Mouse (Mus musculus) cerebellum, adult 2 months (tissue): ENCODE measurements around the gene Pipox. TPM values are rescaled to one million over a fixed set of nuclear protein-coding genes. Genes with fewer than 3 reads are reported as not detected.

ENCODE experiments used
- DNase-seq, 2 experiments: peaks; one replicate each; pipeline ENCODE4 v3.0.0; 2021
- H3K27ac ChIP-seq: fragments of 200-500 bp; 2 replicates; pipeline ENCODE4 v1.5.1; 2012; ENCODE audit warnings: low read length, control low read depth, inconsistent platforms; ENCODE audit not compliant: insufficient read depth
- H3K27me3 ChIP-seq: fragments of 200-500 bp; 2 replicates; pipeline ENCODE4 v1.6.1; 2012; ENCODE audit warnings: inconsistent platforms, mild to moderate bottlenecking, low read length, moderate library complexity; ENCODE audit not compliant: control insufficient read depth, insufficient read depth
- H3K4me1 ChIP-seq: fragments of 200-500 bp; 2 replicates; pipeline ENCODE4 v1.6.1; 2011; ENCODE audit warnings: low read length; ENCODE audit not compliant: control insufficient read depth, insufficient read depth
- H3K4me3 ChIP-seq: fragments of 200-500 bp; replicated peaks from 2 replicates; pipeline ENCODE3; 2011; ENCODE audit warnings: mild to moderate bottlenecking, low read depth, low read length, control low read depth; ENCODE audit not compliant: insufficient read depth
- CTCF ChIP-seq: fragments of 200-500 bp; IDR thresholded peaks from 2 replicates; pipeline ENCODE4 v1.5.1; 2011; ENCODE audit warnings: low read depth, mild to moderate bottlenecking, control low read depth, low read length, moderate library complexity, borderline replicate concordance; ENCODE audit not compliant: insufficient read depth
- POLR2A ChIP-seq: fragments of 200-500 bp; IDR thresholded peaks from 2 replicates; pipeline ENCODE4 v1.6.1; 2011; ENCODE audit warnings: low read length, control low read depth, borderline replicate concordance; ENCODE audit not compliant: insufficient read depth
- WGBS: fragments of 180-500 bp; shearing (Covaris S2); methylation state at CpG from one replicate; pipeline ENCODE4 v1.1.7; 2018; 5-methylcytosine and 5-hydroxymethylcytosine counted together
- polyA plus RNA-seq: library from polyadenylated mRNA; depleted of rRNA; stranded (reverse); fragments of >200 nt; gene quantifications from 2 replicates; pipeline ENCODE4 v1.2.3, GENCODE M21; 2012

Pipox gene
- polyA plus RNA-seq, 1 experiment, result 9.0 TPM

DNA sequence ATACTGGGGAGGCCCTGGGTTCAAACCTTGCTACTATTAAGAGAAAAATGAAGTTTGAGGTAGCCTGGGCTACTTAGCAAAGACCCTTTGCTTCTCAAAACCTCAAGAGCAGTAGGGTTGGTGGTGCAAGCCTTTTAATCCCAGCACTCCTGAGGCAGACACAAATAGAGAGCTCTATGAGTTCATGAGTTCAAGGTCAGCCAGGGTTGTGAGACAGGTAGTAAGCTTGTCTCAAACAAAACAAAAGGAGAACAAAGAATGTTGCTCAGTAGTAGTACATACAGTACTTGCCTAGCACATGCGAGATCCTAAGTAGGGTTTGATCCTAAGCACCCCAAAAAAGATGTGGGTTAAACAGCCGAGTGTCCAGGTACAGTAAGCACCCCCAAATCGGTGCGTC is 22.8 kb upstream of the Pipox start:
- WGBS, result 40% methylated on average over 4 of the region's 4 CpGs
- no peak for DNase-seq
- Histone ChIP-seq H3K27ac (no peak overlapping the region), H3K4me3 (no peak overlapping the region), H3K27me3 (no peaks in the 10 kb centered on the region), H3K4me1 (peaks cover 3% of the 10 kb centered on the region; the same call in 1 of the 2 replicates)
- TF ChIP-seq POLR2A, result no peak
- TF ChIP-seq CTCF, result no peak

DNA sequence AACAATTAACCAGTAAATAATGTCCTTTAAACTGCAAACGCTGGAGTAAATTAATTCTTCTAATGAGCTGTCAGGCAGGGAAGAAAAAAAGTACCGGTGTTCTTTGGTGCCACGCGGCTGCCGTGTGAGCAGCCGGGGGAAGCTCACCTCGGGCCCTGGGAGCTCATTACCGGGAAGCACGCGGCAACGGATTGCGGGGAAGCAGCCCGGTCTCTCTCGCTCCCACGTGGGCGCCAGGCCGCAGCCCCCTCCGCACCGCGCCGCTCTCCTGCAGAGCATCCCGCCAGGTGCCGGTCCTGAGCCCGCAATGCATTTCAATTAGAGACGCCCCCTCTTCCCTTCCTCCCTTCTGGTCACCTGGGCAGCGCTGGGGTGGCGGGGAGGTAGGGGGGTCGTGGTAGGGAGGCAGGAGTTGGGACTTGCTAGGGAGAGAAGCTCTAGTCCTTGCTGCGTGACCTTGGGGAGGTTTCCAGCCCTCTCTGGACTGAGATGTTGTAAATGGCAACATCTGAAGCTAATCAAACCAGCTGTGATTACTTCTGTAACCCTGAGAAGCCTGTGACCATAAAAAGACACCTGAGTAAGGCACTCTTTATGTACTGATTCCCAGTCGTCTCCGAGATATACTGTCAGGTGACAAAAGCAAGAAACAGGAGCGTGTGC is 20.8 kb upstream of the Pipox start:
- Histone ChIP-seq H3K27me3 (no peaks in the 10 kb centered on the region), H3K4me1 (peaks cover 3% of the 10 kb centered on the region; the same call in 1 of the 2 replicates), H3K27ac (no peak overlapping the region), H3K4me3 (no peak overlapping the region)
- DNase-seq, result no peak
- 53% methylated on average over 32 of the region's 32 CpGs for WGBS
- no peak for TF ChIP-seq CTCF
- no peak for TF ChIP-seq POLR2A

DNA sequence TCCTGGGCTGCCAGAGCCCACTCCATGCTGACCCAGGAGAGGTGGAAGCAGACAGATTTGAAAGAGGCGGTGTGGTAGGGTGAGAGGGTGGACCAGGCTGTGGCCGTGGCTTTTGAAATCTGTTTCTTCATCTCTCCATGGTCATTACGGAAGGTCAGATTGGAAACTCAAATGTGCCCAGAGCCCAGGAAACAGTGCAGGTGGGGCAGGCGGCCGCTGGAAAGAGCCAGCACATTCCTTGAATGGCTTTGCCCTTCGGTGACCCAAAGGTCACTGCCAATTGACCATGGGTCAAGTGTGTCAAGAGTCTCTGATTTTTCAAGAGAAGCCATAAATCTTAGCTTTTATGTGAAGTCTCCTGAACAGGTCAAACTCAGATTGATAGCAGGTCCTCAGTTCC is 19.6 kb upstream of the Pipox start:
- no peak overlapping the region for H3K27ac ChIP-seq
- TF ChIP-seq POLR2A (no peak), CTCF (no peak)
- H3K27me3 ChIP-seq, result no peaks in the 10 kb centered on the region
- no peak overlapping the region for H3K4me3 ChIP-seq
- 90% methylated on average over 6 of the region's 6 CpGs for WGBS
- peaks cover 3% of the 10 kb centered on the region for H3K4me1 ChIP-seq
- no peak for DNase-seq

DNA sequence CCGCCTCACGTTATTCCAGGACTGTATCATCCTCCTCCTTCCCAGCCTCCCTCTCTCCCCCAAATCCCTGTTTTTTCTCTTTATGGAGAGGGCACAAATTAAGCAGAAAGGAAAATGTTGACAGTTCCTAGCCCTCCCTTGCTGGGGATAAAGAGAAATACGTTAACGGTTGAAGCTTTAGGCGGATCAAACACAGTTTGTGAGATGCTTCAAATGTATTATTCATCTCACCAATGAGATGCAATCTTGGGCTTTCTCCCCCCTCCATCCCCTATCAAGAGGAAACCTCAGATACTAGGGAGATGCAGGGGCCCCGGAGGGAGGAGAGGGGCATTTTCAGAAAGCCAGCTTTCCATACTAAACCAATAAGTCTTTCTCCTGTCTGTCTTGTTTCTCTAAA is 15.9 kb upstream of the Pipox start:
- no peak for DNase-seq
- Histone ChIP-seq H3K4me3 (no peak overlapping the region), H3K27ac (no peak overlapping the region), H3K4me1 (peaks cover 10% of the 10 kb centered on the region), H3K27me3 (no peaks in the 10 kb centered on the region)
- WGBS, result 89% methylated on average over 6 of the region's 6 CpGs
- TF ChIP-seq CTCF, result no peak
- no peak for TF ChIP-seq POLR2A

DNA sequence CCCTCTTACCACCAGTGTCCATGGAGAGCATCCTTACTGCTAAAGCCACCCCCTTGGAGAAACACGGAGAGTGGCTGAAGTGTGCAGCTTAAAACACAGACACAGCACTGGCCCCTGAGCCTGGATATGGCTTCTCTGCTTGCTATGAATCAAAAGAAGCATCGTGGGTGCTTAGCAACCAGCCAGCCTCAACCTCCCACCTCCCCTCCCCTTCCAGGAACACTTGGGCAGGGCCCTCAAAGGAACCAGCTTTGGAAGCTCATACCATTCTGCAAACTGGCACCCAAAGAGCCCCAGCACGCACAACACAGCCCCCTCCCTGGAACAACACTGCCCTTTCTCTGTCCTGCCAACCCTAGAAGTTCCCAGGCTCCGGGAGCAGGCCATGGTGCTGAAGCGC is 15.5 kb upstream of the Pipox start:
- DNase-seq, result no peak
- Histone ChIP-seq H3K4me3 (no peak overlapping the region), H3K27me3 (no peaks in the 10 kb centered on the region), H3K27ac (no peak overlapping the region), H3K4me1 (peaks cover 10% of the 10 kb centered on the region)
- TF ChIP-seq CTCF (no peak), POLR2A (no peak)
- WGBS, result 75% methylated on average over 5 of the region's 5 CpGs

DNA sequence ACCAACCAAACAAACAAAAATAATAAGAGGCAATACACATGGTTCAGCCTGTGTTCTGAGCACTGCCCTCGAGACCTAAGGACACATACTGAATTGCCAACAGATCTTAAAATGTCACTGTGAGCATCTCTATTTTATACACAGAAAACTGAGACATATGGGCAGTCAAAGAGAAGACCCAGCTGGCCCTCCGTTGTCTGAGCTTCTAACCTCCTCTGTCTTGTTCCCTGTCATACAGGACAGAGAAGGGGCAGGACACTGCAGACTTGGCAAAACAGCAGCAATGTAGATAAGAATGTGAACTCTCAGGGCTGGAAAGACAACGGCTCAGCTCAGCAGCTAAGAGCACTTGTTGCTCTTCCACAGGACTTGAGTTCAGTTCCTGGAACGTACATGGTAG is 14.6 kb upstream of the Pipox start:
- DNase-seq, result no peak
- TF ChIP-seq POLR2A (no peak), CTCF (no peak)
- no peak overlapping the region for H3K27ac ChIP-seq
- peaks cover 10% of the 10 kb centered on the region for H3K4me1 ChIP-seq
- H3K4me3 ChIP-seq, result no peak overlapping the region
- no peaks in the 10 kb centered on the region for H3K27me3 ChIP-seq
- 81% methylated on average over 4 of the region's 4 CpGs for WGBS

DNA sequence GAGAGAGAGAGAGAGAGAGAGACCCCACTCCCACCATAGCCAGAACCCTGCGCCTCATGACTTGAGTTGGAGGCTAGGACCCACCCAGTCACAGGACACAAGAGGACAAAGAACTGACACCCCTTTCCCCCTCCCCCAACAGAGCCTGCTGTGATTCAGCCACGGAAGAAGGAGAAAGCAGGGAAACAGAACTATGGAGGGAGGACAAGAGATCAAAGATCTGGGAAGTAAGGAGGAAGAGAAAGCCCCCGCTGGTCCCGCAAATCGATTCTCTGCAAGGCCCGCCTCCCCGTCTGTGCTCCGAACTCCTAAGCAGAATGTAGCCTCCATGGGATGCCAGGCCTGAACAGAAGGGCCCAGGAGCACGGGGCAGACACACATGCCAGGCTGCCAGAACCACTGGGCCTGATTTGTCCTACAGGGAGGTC is 12.9 kb upstream of the Pipox start:
- no peaks in the 10 kb centered on the region for H3K27me3 ChIP-seq
- DNase-seq, result peak; percentile 82
- no peak overlapping the region for H3K4me3 ChIP-seq
- no peak for TF ChIP-seq POLR2A
- TF ChIP-seq CTCF, result no peak
- H3K27ac ChIP-seq, result no peak overlapping the region
- peaks cover 10% of the 10 kb centered on the region for H3K4me1 ChIP-seq
- 2% methylated on average over 9 of the region's 9 CpGs for WGBS

DNA sequence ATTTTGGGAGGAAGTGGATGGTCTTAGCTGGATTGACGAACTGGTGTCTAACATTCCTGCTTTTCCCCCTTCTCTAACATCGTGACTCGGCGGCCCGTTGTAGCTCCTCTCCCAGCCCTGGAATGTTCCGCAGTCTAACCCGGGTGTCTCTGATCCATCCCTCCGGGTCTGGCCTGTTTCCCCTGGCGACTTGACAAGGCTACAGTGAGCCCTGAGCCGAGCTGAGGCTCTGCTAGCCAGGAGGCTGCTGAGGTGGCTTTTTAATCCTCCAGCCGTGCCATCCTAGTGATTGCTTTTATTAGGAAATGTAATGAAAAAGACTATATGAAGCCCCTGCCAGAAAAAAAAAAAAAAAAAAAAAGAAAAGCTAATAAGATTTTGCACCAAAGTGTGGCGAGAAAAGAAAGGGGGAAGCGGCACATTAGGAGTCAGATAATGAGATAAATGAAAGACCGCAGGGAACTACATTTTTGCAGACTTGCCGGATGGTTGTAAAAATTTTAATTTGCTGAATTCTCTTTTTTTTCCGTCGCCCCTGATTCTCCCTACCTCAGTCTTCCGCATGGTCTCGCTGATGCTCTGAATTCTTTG is 12.3 kb upstream of the Pipox start:
- H3K4me3 ChIP-seq, result no peak overlapping the region
- TF ChIP-seq CTCF (no peak), POLR2A (no peak)
- H3K4me1 ChIP-seq, result peaks cover 10% of the 10 kb centered on the region
- peak; percentile 83 to 89 for DNase-seq
- H3K27me3 ChIP-seq, result no peaks in the 10 kb centered on the region
- H3K27ac ChIP-seq, result no peak overlapping the region
- 18% methylated on average over 19 of the region's 19 CpGs for WGBS
